Mouse (Mus musculus) limb, embryonic 14.5 days (tissue): ENCODE results near the gene Usp53. TPM values are rescaled to one million over a fixed set of nuclear protein-coding genes. Genes with fewer than 3 reads are reported as not detected.
A peak's percentile ranks its signal among the peaks of the same experiment; 100 is the strongest.

Experiments used
- ATAC-seq: fragments of 200-750 bp; cut with Nextera tagmentation; 2 replicates; pipeline ENCODE4 v1.8.0; 2017; ENCODE audit warnings: low read depth, moderate number of reproducible peaks, moderate TSS enrichment; ENCODE audit not compliant: low FRiP score
- DNase-seq: peaks from one replicate; pipeline ENCODE4 v3.0.0-alpha.2; 2015; ENCODE audit warnings: low spot score
- H3K27ac ChIP-seq: fragments of 300-500 bp; sonication (generic); replicated peaks from 2 replicates; pipeline ENCODE4 v1.5.1; 2014; ENCODE audit warnings: low read depth, mild to moderate bottlenecking, low read length, moderate library complexity, mixed read lengths
- H3K27me3 ChIP-seq: fragments of 300-500 bp; sonication (generic); 2 replicates; pipeline ENCODE4 v1.6.1; 2014; ENCODE audit warnings: low read length, mixed read lengths; ENCODE audit not compliant: control insufficient read depth, insufficient read depth
- H3K36me3 ChIP-seq: fragments of 300-500 bp; sonication (generic); 2 replicates; pipeline ENCODE4 v1.6.1; 2014; ENCODE audit warnings: mild to moderate bottlenecking, low read length, moderate library complexity, mixed read lengths; ENCODE audit not compliant: control insufficient read depth, insufficient read depth
- H3K4me1 ChIP-seq: fragments of 300-500 bp; sonication (generic); 2 replicates; pipeline ENCODE4 v1.6.1; 2014; ENCODE audit warnings: antibody characterized with exemption, low read length, mixed read lengths; ENCODE audit not compliant: control insufficient read depth, insufficient read depth
- H3K4me2 ChIP-seq: fragments of 300-500 bp; sonication (generic); replicated peaks from 2 replicates; pipeline ENCODE4 v1.6.1; 2014; ENCODE audit warnings: low read depth, mild to moderate bottlenecking, low read length, moderate library complexity; ENCODE audit not compliant: severe bottlenecking
- H3K4me3 ChIP-seq: fragments of 300-500 bp; sonication (generic); replicated peaks from 2 replicates; pipeline ENCODE4 v1.5.1; 2014; ENCODE audit warnings: low read length
- H3K9ac ChIP-seq: fragments of 300-500 bp; sonication (generic); 2 replicates; pipeline ENCODE4 v1.6.1; 2014; ENCODE audit warnings: mild to moderate bottlenecking, low read depth, low read length, moderate library complexity; ENCODE audit not compliant: severe bottlenecking
- H3K9me3 ChIP-seq: fragments of 300-500 bp; sonication (generic); 2 replicates; pipeline ENCODE4 v1.6.1; 2016; ENCODE audit warnings: low read length; ENCODE audit not compliant: control insufficient read depth
- POLR2A ChIP-seq: fragments of 200-500 bp; IDR thresholded peaks from 2 replicates; pipeline ENCODE4 v1.8.0; 2012; ENCODE audit warnings: inconsistent platforms, mild to moderate bottlenecking, moderate library complexity, borderline replicate concordance; ENCODE audit not compliant: insufficient read depth, insufficient read length; ENCODE audit errors: extremely low read depth
- WGBS: fragments of 180-500 bp; shearing (Covaris S2); extraction: QIAGEN DNeasy Blood & Tissue Kit; methylation state at CpG from one replicate; pipeline ENCODE4 v1.1.7; 2014; 5-methylcytosine and 5-hydroxymethylcytosine counted together
- polyA plus RNA-seq, 2 experiments: library from polyadenylated mRNA; depleted of rRNA in 1 of 2; stranded (reverse) in 1 of 2; unstranded in 1 of 2; fragments of >200 nt; fragmentation: Nextera tagmentation in 1 of 2; extraction: Ambion mirVana in 1 of 2; gene quantifications; 2 replicates each; pipeline versions ENCODE4 v1.2.1 to v1.2.3; 2012 to 2014

The Usp53 gene
- polyA plus RNA-seq, 2 experiments = 2.8 to 8.1 TPM

DNA sequence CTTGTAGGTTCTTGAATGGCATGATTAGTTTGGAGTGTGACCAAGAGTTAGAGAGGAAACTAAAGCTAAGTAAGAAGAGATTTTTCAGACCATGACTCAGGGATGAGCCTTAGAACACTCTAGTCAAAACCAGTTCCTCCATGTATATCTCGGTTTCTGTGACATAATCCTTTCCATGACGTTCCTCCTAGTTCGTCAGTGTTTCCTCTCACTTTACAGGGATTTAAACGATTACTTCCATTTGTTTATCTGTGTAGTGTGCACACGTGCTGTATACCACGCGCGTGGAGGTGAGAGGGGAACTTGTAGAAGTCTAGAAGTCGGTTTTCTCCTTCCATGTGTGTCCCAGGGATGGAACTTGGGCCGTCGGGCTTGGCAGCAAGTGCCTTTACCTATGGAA is 2.6 kb upstream of the Usp53 start:
- DNase-seq (no peak), ATAC-seq (no peak)
- Histone ChIP-seq H3K4me3 (no peak overlapping the region), H3K27ac (no peak overlapping the region), H3K4me1 (peaks cover 9% of the 10 kb centered on the region), H3K9me3 (no peaks in the 10 kb centered on the region), H3K27me3 (no peaks in the 10 kb centered on the region), H3K36me3 (no peaks in the 10 kb centered on the region), H3K4me2 (no peak overlapping the region), H3K9ac (no peak overlapping the region)
- no peak for TF ChIP-seq POLR2A
- WGBS = 91% methylated on average over 11 of the region's 11 CpGs

DNA sequence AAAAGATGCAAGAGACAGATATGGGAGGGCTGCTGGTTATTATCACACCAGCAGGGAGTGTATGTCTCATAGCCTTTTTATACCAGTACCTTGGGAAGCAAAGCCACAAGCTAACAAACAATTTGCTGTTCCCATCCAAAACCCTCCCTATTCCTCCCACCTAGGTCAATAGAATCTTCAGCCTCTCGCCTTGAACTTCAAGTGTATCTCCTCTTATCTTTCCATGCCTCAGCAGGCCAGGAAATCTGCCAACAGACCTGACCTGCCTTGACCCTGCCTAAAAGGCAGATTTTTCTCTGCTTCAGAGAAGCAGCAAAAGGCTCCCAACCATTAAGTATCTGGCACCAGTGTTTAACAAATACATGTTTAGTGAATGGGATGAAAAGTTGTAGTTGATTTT is 2.1 kb upstream of the Usp53 start:
- Histone ChIP-seq H3K4me3 (no peak overlapping the region), H3K27ac (no peak overlapping the region), H3K36me3 (no peaks in the 10 kb centered on the region), H3K9me3 (no peaks in the 10 kb centered on the region), H3K4me1 (peaks cover 9% of the 10 kb centered on the region), H3K9ac (no peak overlapping the region), H3K4me2 (no peak overlapping the region), H3K27me3 (no peaks in the 10 kb centered on the region)
- DNase-seq (no peak), ATAC-seq (no peak)
- TF ChIP-seq POLR2A = no peak
- WGBS = 48% methylated on average over 1 of the region's 1 CpGs

DNA sequence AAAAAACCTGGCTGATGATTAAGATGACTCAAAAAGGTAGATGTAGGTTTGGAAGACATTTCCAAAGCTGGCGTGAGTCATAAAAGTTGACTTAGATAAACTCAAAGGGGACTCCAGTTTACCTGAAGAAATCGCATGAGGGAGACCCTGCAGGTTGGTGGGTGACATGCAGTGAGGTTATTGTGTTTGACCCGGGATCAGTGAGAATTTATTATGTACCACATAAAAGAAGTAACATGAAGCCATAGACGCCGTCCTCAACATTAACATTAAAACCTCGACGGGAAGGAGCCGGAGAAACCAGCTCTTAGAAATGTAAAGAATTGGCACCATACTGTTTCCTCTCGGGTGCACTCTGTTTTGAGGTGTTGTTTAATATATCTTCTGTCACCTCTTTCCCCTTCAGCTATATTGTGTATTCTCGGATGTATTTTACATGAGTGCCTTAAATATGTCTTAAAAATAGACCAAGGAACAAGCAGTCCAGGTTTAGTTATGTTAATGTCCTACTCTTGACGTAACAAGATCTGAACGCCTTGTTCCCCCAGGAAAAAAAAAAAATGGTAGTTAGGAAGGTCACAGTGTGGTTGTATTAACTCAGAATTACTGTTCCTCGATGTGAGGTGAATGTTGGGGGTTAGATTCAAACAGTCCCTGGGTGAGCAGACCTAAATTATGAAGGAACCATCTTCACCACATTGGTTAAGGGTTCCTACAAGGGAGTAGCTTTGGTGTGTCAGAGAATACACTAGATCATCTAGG is 1.1 kb upstream of the Usp53 start:
- Histone ChIP-seq H3K9ac (peak overlapping the region; percentile 96), H3K4me1 (peaks cover 9% of the 10 kb centered on the region), H3K36me3 (no peaks in the 10 kb centered on the region), H3K27ac (peak overlapping the region; percentile 97), H3K4me3 (peak overlapping the region; percentile 85), H3K4me2 (peak overlapping the region; percentile 63), H3K9me3 (no peaks in the 10 kb centered on the region), H3K27me3 (no peaks in the 10 kb centered on the region)
- 9% methylated on average over 13 of the region's 13 CpGs for WGBS
- DNase-seq (peak; percentile 30), ATAC-seq (no peak)
- TF ChIP-seq POLR2A = no peak

DNA sequence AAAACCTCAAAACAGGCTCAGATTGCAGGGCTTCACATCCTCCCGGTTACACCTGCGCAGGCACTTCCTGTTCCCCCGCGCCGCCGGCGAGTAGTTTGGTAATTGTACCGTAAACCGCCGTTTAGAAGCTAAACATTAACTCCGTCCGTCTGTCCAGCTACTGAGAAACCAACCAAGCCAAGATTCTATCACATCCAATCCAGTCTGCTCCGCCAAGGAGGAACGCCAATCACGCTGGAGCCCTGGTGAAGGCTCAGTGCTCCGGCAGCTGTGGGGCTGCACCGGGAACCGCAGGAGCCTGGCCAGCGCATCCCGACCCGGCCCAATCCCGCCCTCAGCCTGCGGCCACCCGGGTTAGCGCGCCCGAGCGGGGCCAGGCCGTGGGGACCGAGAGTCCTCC is 461 bp downstream of the Usp53 start:
- peak overlapping the region; percentile 63 for H3K4me2 ChIP-seq
- H3K36me3 ChIP-seq = no peaks in the 10 kb centered on the region; the same call in 1 of the 2 replicates
- H3K27ac ChIP-seq = peak overlapping the region; percentile 84
- peak; percentile 75 for DNase-seq
- peaks cover 9% of the 10 kb centered on the region for H3K4me1 ChIP-seq
- no peaks in the 10 kb centered on the region for H3K9me3 ChIP-seq
- no peaks in the 10 kb centered on the region for H3K27me3 ChIP-seq
- under 1% methylated on average over 22 of the region's 30 CpGs for WGBS
- ATAC-seq = peak; percentile 73
- peak overlapping the region; percentile 85 for H3K4me3 ChIP-seq
- H3K9ac ChIP-seq = peak overlapping the region; percentile 96
- TF ChIP-seq POLR2A = no peak

DNA sequence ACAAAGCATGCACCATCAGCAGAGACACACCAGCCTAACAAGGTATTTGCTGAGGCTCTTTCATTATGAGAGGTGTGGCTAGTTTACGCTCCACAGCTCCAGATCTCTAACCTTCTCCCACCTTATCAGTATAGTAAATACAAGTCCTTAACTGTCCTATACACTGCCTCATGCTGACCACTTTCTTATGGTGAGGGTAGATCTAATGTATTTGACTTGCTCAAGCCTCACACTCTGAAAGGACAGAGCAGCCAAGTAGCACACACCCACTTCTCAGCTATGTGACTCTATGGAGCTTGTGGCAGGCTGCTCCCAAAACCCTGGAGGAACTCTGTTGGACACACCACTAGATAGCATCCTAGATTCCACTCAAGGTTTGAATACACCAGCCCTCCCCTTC is 8.3 kb downstream of the Usp53 start:
- no peak overlapping the region for H3K4me2 ChIP-seq
- H3K4me1 ChIP-seq = no peaks in the 10 kb centered on the region
- H3K27ac ChIP-seq = no peak overlapping the region
- no peaks in the 10 kb centered on the region for H3K9me3 ChIP-seq
- H3K36me3 ChIP-seq = no peaks in the 10 kb centered on the region; the same call in 1 of the 2 replicates
- no peak overlapping the region for H3K9ac ChIP-seq
- 82% methylated on average over 1 of the region's 1 CpGs for WGBS
- no peaks in the 10 kb centered on the region for H3K27me3 ChIP-seq
- DNase-seq = no peak
- ATAC-seq = no peak
- TF ChIP-seq POLR2A = no peak
- H3K4me3 ChIP-seq = no peak overlapping the region
